Mouse (Mus musculus): ENCODE measurements around the gene Olfr689.
"Not testable (repeated sequence)": the region's sequence is repeated elsewhere in the genome, so short reads cannot be mapped to it uniquely, and the experiment has no call there.

The Olfr689 gene

DNA sequence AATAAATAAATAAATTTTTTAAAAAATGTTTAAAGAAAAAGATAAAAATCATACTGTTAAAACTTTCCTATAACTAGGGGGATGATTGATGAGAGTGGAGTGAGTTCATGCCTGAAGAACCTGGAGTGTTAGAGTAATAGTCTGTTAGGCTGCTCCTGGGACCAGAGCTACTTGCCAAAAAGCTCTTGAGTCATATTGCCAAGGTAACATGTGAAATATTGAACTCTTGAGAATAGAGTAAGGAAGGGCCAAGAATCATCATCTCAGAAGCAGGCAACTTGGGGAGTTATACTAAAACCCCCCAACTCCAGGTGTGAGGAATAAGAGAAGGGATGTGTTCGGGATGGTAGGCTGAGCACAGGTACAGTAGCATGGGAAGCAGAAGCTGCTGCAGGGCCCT, at the start of gene Olfr689:
Gene Olfr689, plus strand, starts transcription at position 301 of the 400 bp plus-strand sequence.
- no peak for DNase-seq (ENCODE audit: low read depth, low spot score)

DNA sequence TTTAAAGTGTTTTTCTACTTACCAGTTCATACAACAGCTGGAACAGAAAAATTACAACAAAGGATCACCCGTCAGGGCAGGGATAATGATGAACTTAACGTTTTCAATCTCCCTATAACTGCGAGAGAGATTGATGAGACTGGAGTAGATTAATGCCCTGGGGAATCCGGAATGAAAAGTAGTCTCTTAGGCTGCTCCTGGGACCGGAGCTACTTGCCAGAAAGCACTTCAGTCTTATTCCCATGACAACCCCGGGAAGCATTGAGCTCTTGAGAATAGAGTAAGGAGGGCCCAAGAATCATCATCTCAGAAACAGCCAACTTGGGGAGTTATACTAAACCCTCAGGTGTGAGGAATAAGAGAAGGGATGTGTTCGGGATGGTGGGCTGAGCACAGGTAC, 38.5 kb upstream of the Olfr689 start:
- no peak for DNase-seq (ENCODE audit: low read depth, low spot score)

DNA sequence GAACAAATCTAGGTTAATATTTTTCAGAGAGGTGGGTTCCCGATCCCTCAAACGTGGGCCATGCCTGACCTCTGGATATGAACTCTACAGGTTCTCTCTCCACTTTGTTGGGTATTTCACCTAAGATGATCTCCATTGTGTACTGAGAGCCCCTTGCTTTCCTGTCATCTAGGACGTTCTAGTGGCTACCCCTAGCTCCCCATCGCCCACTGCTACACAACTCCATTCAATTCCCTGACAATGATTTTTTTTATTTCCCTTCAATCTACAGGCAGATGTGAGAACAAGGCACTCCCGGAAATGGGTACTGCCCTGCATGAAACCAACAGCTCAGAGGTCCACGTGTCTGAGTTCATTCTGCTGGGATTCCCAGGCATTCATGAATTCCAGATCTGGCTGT, 23.2 kb upstream of the Olfr689 start, which contains the start of gene Olfr688:
Gene Olfr688, plus strand, starts transcription at position 301 of the 400 bp plus-strand sequence.
- DNase-seq (ENCODE audit: low read depth, low spot score) = no peak

DNA sequence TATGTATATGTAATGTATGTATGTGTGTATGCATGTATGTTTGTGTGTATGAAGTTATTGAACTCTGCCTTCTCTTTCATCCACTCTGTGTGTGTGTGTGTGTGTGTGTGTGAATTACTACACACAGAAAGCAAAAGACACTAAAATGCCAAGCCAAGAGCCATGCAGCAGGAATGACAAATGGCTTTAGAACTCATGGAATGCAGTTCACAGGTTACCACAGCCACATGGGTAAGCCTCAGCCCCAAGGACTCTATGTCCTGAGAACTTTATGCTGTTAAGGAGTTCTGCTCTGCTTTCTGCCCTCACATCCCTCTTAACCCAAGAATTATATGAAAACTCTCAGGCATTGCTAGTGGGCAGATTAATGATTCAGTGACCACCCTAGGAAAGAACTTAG, 20.9 kb upstream of the Olfr689 start:
- no peak for DNase-seq (ENCODE audit: low read depth, low spot score)

DNA sequence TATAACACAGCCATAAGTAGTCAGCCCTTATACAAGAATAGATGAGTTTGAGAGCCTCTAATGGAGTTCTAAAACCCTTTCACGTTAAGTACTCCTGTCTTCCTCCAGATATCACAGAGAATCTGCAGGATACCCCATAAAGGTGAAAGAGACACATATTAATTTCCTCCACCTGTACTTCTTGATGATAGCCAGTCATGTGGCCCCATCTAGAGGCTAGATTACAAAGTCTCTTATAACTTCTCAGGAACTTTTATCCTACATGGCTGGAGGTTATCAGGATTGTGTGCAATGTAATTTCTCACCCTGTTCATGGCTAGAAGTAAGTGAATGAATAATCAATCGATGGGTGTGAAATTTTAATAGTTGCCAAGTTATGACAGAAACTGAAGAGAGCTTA, 14.3 kb downstream of the Olfr689 start:
- no peak for DNase-seq (ENCODE audit: low read depth, low spot score)

DNA sequence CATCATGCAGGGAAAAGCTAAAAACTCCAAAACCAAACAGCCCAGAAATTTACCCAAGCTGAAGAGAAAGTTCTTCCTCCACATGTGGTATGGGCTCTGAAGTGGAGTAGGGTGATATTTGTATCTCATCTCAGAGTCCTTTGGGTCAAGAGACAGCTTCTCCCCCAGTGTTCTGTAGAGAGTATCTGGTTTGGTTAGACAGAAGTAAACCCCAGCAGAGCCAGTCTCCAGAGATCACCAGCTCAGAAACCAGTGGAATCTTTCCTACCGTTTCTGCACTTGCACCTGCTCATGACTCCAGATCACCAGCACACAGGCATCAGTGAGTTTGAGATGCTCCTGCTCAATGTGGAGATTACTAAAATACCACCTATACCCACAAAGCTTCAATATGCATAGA, 23.0 kb downstream of the Olfr689 start, which contains the start of gene Olfr690:
Gene Olfr690, minus strand, starts transcription at position 101 of the 400 bp plus-strand sequence.
- no peak for DNase-seq (ENCODE audit: low read depth, low spot score)

DNA sequence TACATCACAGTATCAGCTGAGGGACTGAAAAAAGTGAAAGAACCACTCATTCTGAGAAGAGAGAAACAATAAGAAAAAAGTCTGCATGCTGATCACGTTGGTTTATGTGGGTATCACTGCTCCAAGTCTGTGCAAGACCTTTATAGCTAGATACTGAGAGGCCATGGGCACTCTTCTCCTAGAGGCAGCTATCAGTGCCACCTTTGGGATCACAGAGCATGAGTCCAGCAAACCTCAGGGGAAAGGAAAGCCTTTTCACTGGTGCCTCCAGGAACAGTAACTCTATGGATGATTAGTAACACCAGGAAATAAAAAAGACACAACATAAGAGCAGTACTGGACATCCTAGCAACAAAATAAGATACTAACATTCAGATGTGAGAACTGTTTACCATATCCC, 31.2 kb downstream of the Olfr689 start, which contains the start of gene Olfr691:
Gene Olfr691, minus strand, starts transcription at position 101 of the 400 bp plus-strand sequence.
- no peak for DNase-seq (ENCODE audit: low read depth, low spot score)

DNA sequence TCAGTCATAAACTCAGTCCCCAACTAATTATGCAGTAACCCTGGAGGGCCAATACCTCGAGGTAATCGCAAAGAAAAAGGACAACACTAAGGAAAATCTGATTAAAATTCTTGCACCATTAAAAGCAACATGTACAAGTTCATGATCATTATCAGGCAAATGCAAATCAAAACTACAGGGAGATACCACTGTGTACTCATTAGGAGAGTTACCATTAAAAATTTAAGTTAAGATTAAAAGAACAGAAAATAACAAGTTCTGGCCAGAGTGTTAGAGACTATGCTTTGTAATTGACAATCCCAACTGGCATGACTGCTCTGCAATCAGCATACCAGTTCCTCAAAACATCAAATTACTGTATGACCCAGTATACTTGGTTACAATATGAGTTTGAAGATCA, 31.8 kb downstream of the Olfr689 start:
- no peak for DNase-seq (ENCODE audit: low read depth, low spot score)

DNA sequence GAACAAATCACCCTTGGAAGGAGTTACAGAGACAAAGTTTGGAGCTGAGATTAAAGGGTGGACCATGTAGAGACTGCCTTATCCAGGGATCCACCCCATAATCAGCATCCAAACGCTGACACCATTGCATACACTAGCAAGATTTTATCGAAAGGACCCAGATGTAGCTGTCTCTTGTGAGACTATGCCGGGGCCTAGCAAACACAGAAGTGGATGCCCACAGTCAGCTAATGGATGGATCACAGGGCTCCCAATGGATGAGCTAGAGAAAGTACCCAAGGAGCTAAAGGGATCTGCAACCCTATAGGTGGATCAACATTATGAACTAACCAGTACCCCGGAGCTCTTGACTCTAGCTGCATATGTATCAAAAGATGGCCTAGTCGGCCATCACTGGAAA, 45.1 kb downstream of the Olfr689 start:
- DNase-seq (ENCODE audit: low read depth, low spot score) = not testable (repeated sequence)

DNA sequence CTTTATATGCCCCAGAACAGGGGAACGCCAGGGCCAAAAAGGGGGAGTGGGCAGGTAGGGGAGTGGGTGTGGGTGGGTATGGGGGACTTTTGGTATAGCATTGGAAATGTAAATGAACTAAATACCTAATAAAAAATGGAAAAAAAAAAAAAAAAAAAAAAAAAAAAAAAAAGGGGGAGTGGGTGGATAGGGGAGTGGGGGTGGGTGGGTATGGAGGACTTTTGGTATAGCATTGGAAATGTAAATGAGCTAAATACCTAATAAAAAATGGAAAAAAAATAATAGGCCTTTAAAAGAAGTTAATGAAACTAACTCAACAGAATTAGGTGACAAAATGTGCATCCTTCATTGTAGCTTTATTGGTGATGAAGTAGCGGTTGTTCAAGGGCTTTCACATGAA, 45.5 kb downstream of the Olfr689 start:
- DNase-seq (ENCODE audit: low read depth, low spot score) = not testable (repeated sequence)

DNA sequence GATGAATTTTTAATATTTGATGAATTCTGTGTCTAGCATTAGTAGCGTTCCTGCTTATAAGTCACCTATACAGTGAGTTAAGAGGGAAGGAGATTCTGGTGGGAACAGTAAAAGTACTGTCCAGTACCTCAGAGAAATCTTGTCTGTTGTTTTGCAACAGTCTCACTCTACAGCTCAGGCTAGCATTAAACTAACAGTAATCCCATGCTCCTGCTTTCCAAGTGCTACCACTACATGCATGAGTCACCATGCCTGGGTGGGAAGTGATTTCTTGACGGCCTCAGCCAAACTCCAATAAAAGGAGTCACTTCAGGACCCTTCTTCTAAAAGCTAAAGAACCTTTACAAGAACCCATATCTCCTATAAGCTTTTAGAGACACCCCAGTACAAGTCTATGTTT, 50.7 kb downstream of the Olfr689 start:
- no peak for DNase-seq (ENCODE audit: low read depth, low spot score)

DNA sequence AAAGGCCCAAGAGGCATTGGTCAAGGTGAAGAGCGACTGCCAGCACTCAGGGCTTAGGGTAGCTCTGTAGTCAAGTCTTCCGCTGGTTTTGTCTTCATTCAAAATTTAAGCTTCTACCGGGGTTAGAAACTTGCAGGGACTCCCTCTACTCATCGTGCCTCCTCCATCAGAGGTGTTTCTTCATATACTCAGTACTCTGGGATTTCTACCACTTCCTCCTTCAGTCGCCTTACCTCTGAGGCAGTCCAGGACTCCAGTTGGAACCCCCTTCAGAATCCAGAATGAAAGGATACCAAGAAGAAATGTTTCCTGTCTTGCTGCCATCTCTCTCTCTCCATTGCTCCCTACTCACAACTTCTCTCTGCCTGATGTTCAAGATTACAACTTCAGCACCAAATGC, 56.3 kb downstream of the Olfr689 start:
- DNase-seq (ENCODE audit: low read depth, low spot score) = no peak

DNA sequence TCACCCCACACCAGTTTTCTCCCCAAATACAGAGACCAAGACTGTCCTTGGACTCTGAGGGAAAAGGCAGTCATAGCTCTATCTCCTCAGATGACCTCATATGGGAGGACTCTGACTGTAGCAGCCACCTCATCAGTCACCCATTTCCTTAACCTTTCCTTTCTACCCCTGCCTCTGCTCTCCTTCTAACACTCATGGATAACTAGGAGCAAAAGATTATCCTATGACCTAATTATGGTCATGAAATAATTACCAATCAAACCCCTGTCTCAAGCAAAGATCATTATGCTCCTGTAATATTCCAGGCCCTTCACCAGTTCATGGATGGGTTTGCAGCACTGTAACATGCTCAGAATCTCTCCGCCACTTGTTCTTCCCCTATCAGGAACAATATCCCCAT, 57.0 kb downstream of the Olfr689 start, which contains the start of gene Olfr692:
Gene Olfr692, plus strand, starts transcription at position 301 of the 400 bp plus-strand sequence.
- DNase-seq (ENCODE audit: low read depth, low spot score) = no peak

DNA sequence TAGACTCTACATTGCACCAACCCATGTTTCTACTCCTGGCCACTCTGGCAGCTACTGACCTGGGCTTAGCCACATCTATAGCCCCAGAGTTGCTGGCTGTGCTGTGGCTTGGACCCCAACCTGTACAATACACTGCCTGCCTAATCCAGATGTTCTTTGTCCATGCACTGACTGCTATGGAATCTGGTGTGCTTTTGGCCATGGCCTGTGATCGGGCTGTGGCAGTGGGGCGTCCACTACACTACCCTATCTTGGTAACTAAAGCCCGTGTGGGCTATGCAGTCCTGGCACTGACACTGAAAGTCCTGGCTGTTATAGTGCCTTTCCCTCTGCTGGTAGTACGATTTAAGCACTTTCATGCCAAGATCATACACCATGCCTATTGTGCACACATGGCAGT, 57.6 kb downstream of the Olfr689 start:
- DNase-seq (ENCODE audit: low read depth, low spot score) = no peak

All from retina, postnatal 7 days (tissue).